11 mouse cellular contexts compared by ENCODE assay signal in the genomic region with DNA sequence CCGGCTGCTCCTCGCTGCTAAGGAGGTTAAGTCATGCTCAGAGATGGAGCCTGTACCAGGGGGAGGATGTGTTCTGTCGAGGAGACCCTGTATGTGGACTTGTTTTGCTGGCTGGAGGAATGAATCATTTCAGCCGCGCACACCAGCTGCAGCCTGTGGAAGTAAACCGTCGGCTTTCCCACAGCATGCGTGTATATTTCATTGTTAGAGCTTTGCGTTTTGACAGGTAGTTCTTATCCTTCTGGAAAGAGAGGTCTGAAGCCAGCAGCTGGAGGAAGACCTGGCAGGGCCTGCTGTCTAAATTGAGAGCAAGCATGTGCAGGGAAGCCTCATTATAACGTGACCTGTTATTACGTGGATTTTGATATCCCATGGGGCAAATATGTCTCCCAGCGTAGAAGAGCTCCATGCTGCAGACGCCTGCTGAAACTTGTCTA.
DNase-seq lines count a peak whose midpoint lies in the region; ATAC-seq and TF ChIP-seq lines count a peak whose summit lies in the region.
"Had no signal": no experiment of that assay in that cellular context is flagged by ENCODE, and none has a peak within 500 bp of the region (broad histone marks: within the 10 kb centered on the region; RNA-seq: fewer than 3 reads in every experiment).

No protein-coding gene starts in this region.

- H3K4me2 ChIP-seq in intestine, embryonic 15.5 days (replicated peaks): no peak overlapping the region; the same call in 1 of the 2 replicates

- H3K9me3 ChIP-seq in heart, embryonic 10.5 days: no peaks in the 10 kb centered on the region
- no peaks in the 10 kb centered on the region for H3K9me3 ChIP-seq in intestine, embryonic 15.5 days

- DNase-seq in heart, embryonic 10.5 days (ENCODE audit: low spot score): no peak
- no peak for DNase-seq in heart, postnatal 25 days (ENCODE audit: low spot score)
- no peak for DNase-seq in left cerebral cortex, adult 2 months (ENCODE audit: extremely low spot score in 1 of 2, low spot score in 2 of 2)
- DNase-seq in left cerebral cortex, adult 8-10 months (ENCODE audit: low spot score in 2 of 2): no peak
- no peak for DNase-seq in cerebellum, adult 2 months
- no peak for DNase-seq in spleen, postnatal 14 days (ENCODE audit: low spot score in 2 of 2)
- DNase-seq: cerebellum, postnatal 25 days; kidney, adult 11 months had no signal

- no peak overlapping the region for H3K4me3 ChIP-seq in heart, embryonic 10.5 days
- H3K4me3 ChIP-seq in left cerebral cortex, adult 2 months: no peak overlapping the region
- no peak overlapping the region for H3K4me3 ChIP-seq in intestine, embryonic 15.5 days (replicated peaks)
- no peak overlapping the region for H3K4me3 ChIP-seq in olfactory bulb, adult 2 months (ENCODE audit: insufficient read depth, low read depth, low read length)
- H3K4me3 ChIP-seq in cerebellum, adult 2 months (replicated peaks; ENCODE audit: insufficient read depth, low read depth, low read length): no peak overlapping the region

- no peaks in the 10 kb centered on the region for H3K36me3 ChIP-seq in heart, embryonic 10.5 days
- no peaks in the 10 kb centered on the region for H3K36me3 ChIP-seq in intestine, embryonic 15.5 days

- no peak for TF ChIP-seq POLR2A in olfactory bulb, adult 2 months (IDR thresholded peaks at IDR 0.05; ENCODE audit: insufficient read depth, low read depth, low read length)
- no peak for TF ChIP-seq POLR2A in cerebellum, adult 2 months (IDR thresholded peaks at IDR 0.05; ENCODE audit: borderline replicate concordance, insufficient read depth, low read length)

- no peak for TF ChIP-seq CTCF in left cerebral cortex, adult 2 months (IDR thresholded peaks at IDR 0.05)
- no peak for TF ChIP-seq CTCF in olfactory bulb, adult 2 months (IDR thresholded peaks at IDR 0.05; ENCODE audit: insufficient read depth, low read depth, low read length)
- no peak for TF ChIP-seq CTCF in cerebellum, adult 2 months (IDR thresholded peaks at IDR 0.05; ENCODE audit: borderline replicate concordance, insufficient read depth, low read depth, low read length)

- WGBS in heart, embryonic 10.5 days: 78% methylated on average over 13 of the region's 13 CpGs
- 39% methylated on average over 13 of the region's 13 CpGs for WGBS in intestine, embryonic 15.5 days
- WGBS in olfactory bulb, adult 2 months: 31% methylated on average over 13 of the region's 13 CpGs
- WGBS in cerebellum, adult 2 months: 82% methylated on average over 13 of the region's 13 CpGs

- no peaks in the 10 kb centered on the region for H3K27me3 ChIP-seq in heart, embryonic 10.5 days (ENCODE audit: insufficient read depth, poor library complexity, severe bottlenecking)
- no peaks in the 10 kb centered on the region for H3K27me3 ChIP-seq in intestine, embryonic 15.5 days (replicated peaks)
- H3K27me3 ChIP-seq in cerebellum, adult 2 months (ENCODE audit: control insufficient read depth, insufficient read depth, low read length): no peaks in the 10 kb centered on the region

- no peak overlapping the region for H3K9ac ChIP-seq in intestine, embryonic 15.5 days

- H3K4me1 ChIP-seq in heart, embryonic 10.5 days: peaks cover 31% of the 10 kb centered on the region
- peaks cover 12% of the 10 kb centered on the region for H3K4me1 ChIP-seq in intestine, embryonic 15.5 days (replicated peaks)
- H3K4me1 ChIP-seq in olfactory bulb, adult 2 months (ENCODE audit: control insufficient read depth, insufficient read depth, low read length): peaks cover 24% of the 10 kb centered on the region
- no peaks in the 10 kb centered on the region for H3K4me1 ChIP-seq in cerebellum, adult 2 months (ENCODE audit: control insufficient read depth, insufficient read depth, low read length)

- intact Hi-C loops in heart, postnatal 25 days (cut with DNase I): no loop called here
- intact Hi-C loops in left cerebral cortex, adult 2 months (cut with DNase I): no loop called here

- peak overlapping the region; percentile 30; the same call in 1 of the 2 replicates for H3K27ac ChIP-seq in heart, embryonic 10.5 days
- H3K27ac ChIP-seq in left cerebral cortex, adult 2 months: peak overlapping the region; percentile 70
- peak overlapping the region; percentile 64 for H3K27ac ChIP-seq in intestine, embryonic 15.5 days
- peak overlapping the region; percentile 68 for H3K27ac ChIP-seq in olfactory bulb, adult 2 months (ENCODE audit: insufficient read depth, low read depth, low read length)
- H3K27ac ChIP-seq in cerebellum, adult 2 months (ENCODE audit: insufficient read depth, low read length): no peak overlapping the region

- peak; percentile 64 for ATAC-seq in intestine, embryonic 15.5 days
- ATAC-seq: CD4-positive, CD25-positive, alpha-beta regulatory T cell, adult 4 months had no signal
